ENCODE assay signal across 16 mouse cellular contexts in the genomic region with DNA sequence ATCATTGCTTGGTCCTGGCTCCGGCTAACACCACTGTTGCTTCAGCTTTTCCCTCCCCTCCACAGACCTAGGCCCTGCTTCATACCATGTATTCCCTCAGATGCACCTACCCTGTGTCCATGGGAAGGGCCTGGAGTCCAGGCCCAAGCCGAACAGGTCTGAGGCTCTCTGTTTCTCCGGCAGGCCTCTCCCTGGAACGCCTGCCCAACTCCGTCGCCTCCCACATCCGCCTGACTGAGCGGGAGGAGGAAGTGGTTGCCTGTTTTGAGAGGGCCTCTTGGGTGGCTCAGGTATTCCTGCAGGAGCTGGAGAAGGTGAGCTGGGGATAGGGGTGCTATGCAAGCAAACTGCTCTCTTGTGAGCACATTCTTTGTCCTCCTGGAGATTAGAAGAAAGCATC. TPM values are rescaled to one million over a fixed set of nuclear protein-coding genes. Genes with fewer than 3 reads are reported as not detected.
DNase-seq lines count a peak whose midpoint lies in the region; ATAC-seq and TF ChIP-seq lines count a peak whose summit lies in the region.
"Had no signal": no experiment of that assay in that cellular context is flagged by ENCODE, and none has a peak within 500 bp of the region (broad histone marks: within the 10 kb centered on the region; RNA-seq: fewer than 3 reads in every experiment).

No protein-coding gene starts in this region.

- H3K4me1 ChIP-seq in kidney, embryonic 15.5 days, result peaks cover 29% of the 10 kb centered on the region
- H3K4me1 ChIP-seq in lung, embryonic 14.5 days (ENCODE audit: insufficient read depth), result no peaks in the 10 kb centered on the region
- H3K4me1 ChIP-seq in small intestine, adult 2 months (ENCODE audit: control insufficient read depth, insufficient read depth, insufficient read length, low read length), result peaks cover 31% of the 10 kb centered on the region
- H3K4me1 ChIP-seq: forebrain, embryonic 13.5 days had no signal

- DNase-seq in ovary, postnatal 36 days (ENCODE audit: low spot score), result peak; percentile 45
- DNase-seq in ovary, postnatal 14 days (ENCODE audit: low spot score), result no peak
- DNase-seq in lung, embryonic 14.5 days, result peak; percentile 40
- DNase-seq in natural killer cell, adult 2 months (ENCODE audit: low spot score in 2 of 2), result no peak
- DNase-seq in embryo, embryonic 9.5 days (ENCODE audit: extremely low spot score), result no peak
- DNase-seq: adrenal gland, postnatal 14 days; cerebellum, adult 11-12 months; gastrocnemius, postnatal 10 days; left cerebral cortex, postnatal 4 days had no signal

- TF ChIP-seq POLR2A in small intestine, adult 2 months (IDR thresholded peaks at IDR 0.05; ENCODE audit: low read depth, low read length), result no peak

- H3K4me3 ChIP-seq in kidney, embryonic 15.5 days (replicated peaks), result no peak overlapping the region
- no peak overlapping the region for H3K4me3 ChIP-seq in lung, embryonic 14.5 days (ENCODE audit: low read depth, low read length)
- no peak overlapping the region for H3K4me3 ChIP-seq in small intestine, adult 2 months (ENCODE audit: low read depth, low read length)
- H3K4me3 ChIP-seq: forebrain, embryonic 13.5 days; midbrain, embryonic 10.5 days had no signal

- no peaks in the 10 kb centered on the region for H3K27me3 ChIP-seq in kidney, embryonic 15.5 days
- H3K27me3 ChIP-seq in lung, embryonic 14.5 days (ENCODE audit: insufficient read depth, low read length), result no peaks in the 10 kb centered on the region
- no peaks in the 10 kb centered on the region for H3K27me3 ChIP-seq in small intestine, adult 2 months (ENCODE audit: control insufficient read depth, insufficient read depth, low read length)
- H3K27me3 ChIP-seq: CH12.LX; forebrain, embryonic 13.5 days had no signal

- no peaks in the 10 kb centered on the region for H3K36me3 ChIP-seq in kidney, embryonic 15.5 days
- no peaks in the 10 kb centered on the region for H3K36me3 ChIP-seq in lung, embryonic 14.5 days (ENCODE audit: insufficient read depth)
- H3K36me3 ChIP-seq in small intestine, adult 2 months (ENCODE audit: control insufficient read depth, insufficient read depth, low read length), result peaks cover 33% of the 10 kb centered on the region
- H3K36me3 ChIP-seq: midbrain, embryonic 10.5 days had no signal

- no peak overlapping the region for H3K9ac ChIP-seq in kidney, embryonic 15.5 days
- H3K9ac ChIP-seq in lung, embryonic 14.5 days, result no peak overlapping the region
- H3K9ac ChIP-seq: forebrain, embryonic 13.5 days had no signal

- H3K4me2 ChIP-seq in kidney, embryonic 15.5 days, result no peak overlapping the region
- peak overlapping the region; percentile 11; the same call in 1 of the 2 replicates for H3K4me2 ChIP-seq in lung, embryonic 14.5 days
- H3K4me2 ChIP-seq: forebrain, embryonic 13.5 days had no signal

- TF ChIP-seq CTCF in lung, embryonic 14.5 days (IDR thresholded peaks at IDR 0.05; ENCODE audit: low read depth), result no peak
- no peak for TF ChIP-seq CTCF in small intestine, adult 2 months (IDR thresholded peaks at IDR 0.05; ENCODE audit: extremely low read depth, insufficient read length, insufficient replicate concordance, low read depth, low read length)

- no peaks in the 10 kb centered on the region for H3K9me3 ChIP-seq in kidney, embryonic 15.5 days (replicated peaks)
- no peaks in the 10 kb centered on the region for H3K9me3 ChIP-seq in lung, embryonic 14.5 days (ENCODE audit: low read depth, low read length)
- H3K9me3 ChIP-seq: forebrain, embryonic 13.5 days; midbrain, embryonic 10.5 days had no signal

- peak overlapping the region; percentile 48; the same call in 1 of the 2 replicates for H3K27ac ChIP-seq in kidney, embryonic 15.5 days
- H3K27ac ChIP-seq in lung, embryonic 14.5 days (ENCODE audit: low read depth), result peak overlapping the region; percentile 58; the same call in 1 of the 2 replicates
- H3K27ac ChIP-seq in small intestine, adult 2 months (ENCODE audit: insufficient read depth, low read depth, low read length), result peak overlapping the region; percentile 6
- H3K27ac ChIP-seq: forebrain, embryonic 13.5 days; hindbrain, postnatal 0 days; midbrain, embryonic 10.5 days had no signal

- 37% methylated on average over 8 of the region's 8 CpGs for WGBS in kidney, embryonic 15.5 days
- WGBS in lung, embryonic 14.5 days, result 60% methylated on average over 8 of the region's 8 CpGs
- WGBS in small intestine, adult 2 months, result 28% methylated on average over 8 of the region's 8 CpGs

- no peak for ATAC-seq in kidney, embryonic 15.5 days (replicated peaks; ENCODE audit: low FRiP score)
- ATAC-seq in lung, embryonic 14.5 days (ENCODE audit: insufficient read depth), result no peak
- ATAC-seq in erythroblast, adult 5-6 weeks (replicated peaks; ENCODE audit: low FRiP score, poor library complexity, severe bottlenecking), result no peak
- ATAC-seq: forebrain, embryonic 13.5 days; hindbrain, postnatal 0 days had no signal

RNA-seq across cellular contexts. Expression of a gene that starts 24.1 kb away (rescaled TPM):
- polyA plus RNA-seq in kidney, embryonic 15.5 days (2015; fragmentation: Nextera tagmentation; extraction: Ambion mirVana), result 7.7 and 8.1 TPM in 2 replicates
- 2.8 and 3.6 TPM in 2 replicates for polyA plus RNA-seq in lung, embryonic 14.5 days (2014; fragmentation: Nextera tagmentation; extraction: Ambion mirVana)
- polyA plus RNA-seq in small intestine, adult 2 months (2012; rRNA removed), result 195 and 289 TPM in 2 replicates
- 17.9 and 19.0 TPM in 2 replicates for total RNA-seq in erythroblast, adult 5-6 weeks (2015; ENCODE audit: low replicate concordance)
- 16.3 and 35.7 TPM in 2 replicates for total RNA-seq in erythroblast, adult 5-6 weeks (2017; ENCODE audit: low replicate concordance)

RNA-seq across cellular contexts. Expression of a gene that starts 41.0 kb away (rescaled TPM):
- polyA plus RNA-seq in kidney, embryonic 15.5 days (2015; fragmentation: Nextera tagmentation; extraction: Ambion mirVana), result 110 and 112 TPM in 2 replicates
- polyA plus RNA-seq in lung, embryonic 14.5 days (2014; fragmentation: Nextera tagmentation; extraction: Ambion mirVana), result 103 and 107 TPM in 2 replicates
- 139 and 169 TPM in 2 replicates for polyA plus RNA-seq in small intestine, adult 2 months (2012; rRNA removed)
- 7.5 and 14.2 TPM in 2 replicates for total RNA-seq in erythroblast, adult 5-6 weeks (2015; ENCODE audit: low replicate concordance)
- total RNA-seq in erythroblast, adult 5-6 weeks (2017; ENCODE audit: low replicate concordance), result 12.3 and 15.8 TPM in 2 replicates

Comparison
In these comparisons a context has a peak if more than half of its experiments do, and no peak if none do; other contexts are left out.
1. DNase-seq: peak in ovary, postnatal 36 days (single experiment) and lung, embryonic 14.5 days (single experiment); none in ovary, postnatal 14 days (single experiment), natural killer cell, adult 2 months (0 of 2) and embryo, embryonic 9.5 days (single experiment).
2. H3K27ac ChIP-seq: peak in every context shown above with its lines; median percentile 58 in lung, embryonic 14.5 days; 48 in kidney, embryonic 15.5 days; 6 in small intestine, adult 2 months.
3. RNA of a gene that starts 24.1 kb away (polyA plus RNA-seq): 195 to 289 TPM in small intestine, adult 2 months; 7.7 to 8.1 TPM in kidney, embryonic 15.5 days and 2.8 to 3.6 TPM in lung, embryonic 14.5 days; every median in the first group is over 10 times any median in the second.